Mouse (Mus musculus) forebrain, postnatal 0 days (tissue): Measurements from ENCODE around the gene Gabpb2. TPM values are rescaled to one million over a fixed set of nuclear protein-coding genes. Genes with fewer than 3 reads are reported as not detected.
A peak's percentile ranks its signal among the peaks of the same experiment; 100 is the strongest.

Experiments used
- ATAC-seq: fragments of 200-750 bp; cut with Nextera tagmentation; 2 replicates; pipeline ENCODE4 v1.8.0; 2017; ENCODE audit warnings: mild to moderate bottlenecking, moderate library complexity
- DNase-seq: peaks from one replicate; pipeline ENCODE4 v3.0.0-alpha.2; 2015
- H3K27ac ChIP-seq: fragments of 300-500 bp; sonication (generic); 2 replicates; pipeline ENCODE4 v1.5.1; 2014; ENCODE audit warnings: low read depth, mild to moderate bottlenecking, antibody characterized with exemption, low read length, moderate library complexity, mixed read lengths
- H3K27me3 ChIP-seq: fragments of 300-500 bp; sonication (generic); 2 replicates; pipeline ENCODE4 v1.6.1; 2014; ENCODE audit warnings: mild to moderate bottlenecking, low read length, mixed read lengths; ENCODE audit not compliant: insufficient read depth
- H3K36me3 ChIP-seq: fragments of 300-500 bp; sonication (generic); 2 replicates; pipeline ENCODE4 v1.6.1; 2014; ENCODE audit warnings: mild to moderate bottlenecking, moderate library complexity; ENCODE audit not compliant: insufficient read depth
- H3K4me1 ChIP-seq: fragments of 300-500 bp; sonication (generic); 2 replicates; pipeline ENCODE4 v1.6.1; 2014; ENCODE audit warnings: antibody characterized with exemption; ENCODE audit not compliant: insufficient read depth
- H3K4me2 ChIP-seq: fragments of 300-500 bp; sonication (generic); 2 replicates; pipeline ENCODE4 v1.6.1; 2014; ENCODE audit warnings: low read depth, mild to moderate bottlenecking, moderate library complexity
- H3K4me3 ChIP-seq: fragments of 300-500 bp; sonication (generic); 2 replicates; pipeline ENCODE4 v1.5.1; 2014; ENCODE audit warnings: low read depth, low read length, mixed read lengths
- H3K9ac ChIP-seq: fragments of 300-500 bp; sonication (generic); 2 replicates; pipeline ENCODE4 v1.6.1; 2014; ENCODE audit warnings: mild to moderate bottlenecking
- H3K9me3 ChIP-seq: fragments of 300-500 bp; sonication (generic); 2 replicates; pipeline ENCODE4 v1.6.1; 2016; ENCODE audit warnings: low read length
- CTCF ChIP-seq: sonication (generic); IDR thresholded peaks from 2 replicates; pipeline ENCODE4 v1.5.1; 2016; ENCODE audit warnings: antibody characterized with exemption, control low read depth, low read depth
- WGBS: fragments of 180-500 bp; shearing (Covaris S2); extraction: QIAGEN DNeasy Blood & Tissue Kit; methylation state at CpG from one replicate; pipeline ENCODE4 v1.1.7; 2014; 5-methylcytosine and 5-hydroxymethylcytosine counted together
- polyA plus RNA-seq: library from polyadenylated mRNA; unstranded; fragments of >200 nt; fragmentation: Nextera tagmentation; extraction: Ambion mirVana; gene quantifications from 2 replicates; pipeline ENCODE4 v1.2.1, GENCODE M21; 2015
- total RNA-seq: library from RNA; depleted of rRNA; stranded (reverse); fragments of >200 nt; gene quantifications from 2 replicates; pipeline ENCODE4 v1.2.3, GENCODE M21; 2014

Gene Gabpb2
- total and polyA plus RNA-seq, 2 experiments from 2014 or later: 1.5 to 9.9 TPM

- H3K4me3 ChIP-seq: peak within 1 kb of the TSS; percentile 84; the same call in 1 of the 2 replicates
- no peak for DNase-seq
- WGBS: 60% methylated on average over 13 of the region's 13 CpGs
These were observed 13.8 kb upstream of the Gabpb2 start, which contains the start of gene Mllt11 for GRCm38 (mm10) chr3:95231298-95232221. Gene Mllt11, minus strand, starts transcription at chr3:95232171.

GRCm38 (mm10) chr3:95230495-95231297 is 13.0 kb upstream of the Gabpb2 start:
- Histone ChIP-seq H3K4me1 (peaks cover 18% of the 10 kb centered on the region), H3K9me3 (no peaks in the 10 kb centered on the region), H3K4me2 (peak overlapping the region; percentile 89), H3K27me3 (no peaks in the 10 kb centered on the region), H3K27ac (peak overlapping the region; percentile 98), H3K4me3 (peak overlapping the region; percentile 84), H3K36me3 (peaks cover 43% of the 10 kb centered on the region), H3K9ac (peak overlapping the region; percentile 87)
- TF ChIP-seq CTCF: no peak
- DNase-seq: no peak
- ATAC-seq: no peak
- 27% methylated on average over 8 of the region's 8 CpGs for WGBS

More at GRCm38 (mm10) chr3:95231298-95232221, 13.8 kb upstream of the Gabpb2 start, which contains the start of gene Mllt11:
- H3K9ac ChIP-seq: peak within 1 kb of the TSS; percentile 87; the same call in 1 of the 2 replicates
- H3K27ac ChIP-seq: peak within 1 kb of the TSS; percentile 98
- no peaks in the 10 kb centered on the region for H3K27me3 ChIP-seq
- peaks cover 10% of the 10 kb centered on the region for H3K4me1 ChIP-seq
- peak within 1 kb of the TSS; percentile 89 for H3K4me2 ChIP-seq
- TF ChIP-seq CTCF: no peak
- no peaks in the 10 kb centered on the region for H3K9me3 ChIP-seq
- peaks cover 49% of the 10 kb centered on the region for H3K36me3 ChIP-seq
- ATAC-seq: no peak

- Histone ChIP-seq H3K9me3 (no peaks in the 10 kb centered on the region), H3K4me2 (peak overlapping the region; percentile 89), H3K27me3 (no peaks in the 10 kb centered on the region), H3K9ac (peak overlapping the region; percentile 87), H3K4me1 (peaks cover 22% of the 10 kb centered on the region), H3K27ac (peak overlapping the region; percentile 98), H3K4me3 (peak overlapping the region; percentile 84), H3K36me3 (peaks cover 39% of the 10 kb centered on the region)
- WGBS: 4% methylated on average over 13 of the region's 13 CpGs
- TF ChIP-seq CTCF: no peak
- DNase-seq: peak; percentile 56
- peak; percentile 3; the same call in 1 of the 2 replicates for ATAC-seq
These were observed 12.2 kb upstream of the Gabpb2 start for GRCm38 (mm10) chr3:95229781-95230494.

GRCm38 (mm10) chr3:95228894-95229780 is 11.4 kb upstream of the Gabpb2 start:
- Histone ChIP-seq H3K4me3 (peak overlapping the region; percentile 84), H3K9ac (peak overlapping the region; percentile 87), H3K27ac (peak overlapping the region; percentile 98), H3K4me1 (peaks cover 25% of the 10 kb centered on the region), H3K36me3 (peaks cover 35% of the 10 kb centered on the region), H3K9me3 (no peaks in the 10 kb centered on the region), H3K4me2 (peak overlapping the region; percentile 89), H3K27me3 (no peaks in the 10 kb centered on the region)
- no peak for TF ChIP-seq CTCF
- DNase-seq (peak; percentile 78), ATAC-seq (peak; percentile 8; the same call in 1 of the 2 replicates)
- 1% methylated on average over 43 of the region's 43 CpGs for WGBS

- peak within 1 kb of the TSS; percentile 87 for H3K9ac ChIP-seq
- peaks cover 34% of the 10 kb centered on the region for H3K36me3 ChIP-seq
- ATAC-seq (peak; percentile 93), DNase-seq (peak; percentile 96)
- peak within 1 kb of the TSS; percentile 84 for H3K4me3 ChIP-seq
- H3K27me3 ChIP-seq: no peaks in the 10 kb centered on the region
- H3K9me3 ChIP-seq: no peaks in the 10 kb centered on the region
- H3K27ac ChIP-seq: peak within 1 kb of the TSS; percentile 98
- no peak; the same call in 1 of the 2 replicates for TF ChIP-seq CTCF
- 1% methylated on average over 64 of the region's 64 CpGs for WGBS
- peaks cover 26% of the 10 kb centered on the region for H3K4me1 ChIP-seq
- H3K4me2 ChIP-seq: peak within 1 kb of the TSS; percentile 89
These were observed 10.6 kb upstream of the Gabpb2 start, which contains the start of gene Cdc42se1 for GRCm38 (mm10) chr3:95228148-95228893. Gene Cdc42se1, plus strand, starts transcription at chr3:95228732.
